Mouse (Mus musculus): ENCODE results near the gene Aldh1l1. TPM values are rescaled to one million over a fixed set of nuclear protein-coding genes. Genes with fewer than 3 reads are reported as not detected.

Gene Aldh1l1
- polyA plus RNA-seq, 1 experiment from 2014 or later = 4.1 TPM

- Histone ChIP-seq H3K27me3 (ENCODE audit: control insufficient read depth, insufficient read depth, low read length) (no peaks in the 10 kb centered on the region), H3K4me3 (ENCODE audit: low read depth, low read length) (no peak overlapping the region), H3K27ac (ENCODE audit: low read depth, low read length) (no peak overlapping the region), H3K9me3 (ENCODE audit: control insufficient read depth, low read length) (no peaks in the 10 kb centered on the region), H3K4me2 (no peak overlapping the region), H3K36me3 (ENCODE audit: control insufficient read depth, insufficient read depth, low read length) (no peaks in the 10 kb centered on the region), H3K9ac (ENCODE audit: low read length) (no peak overlapping the region), H3K4me1 (ENCODE audit: control insufficient read depth, insufficient read depth, low read length) (no peaks in the 10 kb centered on the region)
- WGBS = 59% methylated on average over 2 of the region's 2 CpGs
- ATAC-seq (ENCODE audit: low FRiP score) = no peak
- DNase-seq (ENCODE audit: low spot score, missing footprints) = no peak
Observed at GRCm38 (mm10) chr6:90529461-90530046, 43.3 kb downstream of the Aldh1l1 start.

- no peak overlapping the region for H3K4me2 ChIP-seq
- 90% methylated on average over 6 of the region's 7 CpGs for WGBS
- no peak for DNase-seq (ENCODE audit: low spot score, missing footprints)
- H3K36me3 ChIP-seq (ENCODE audit: control insufficient read depth, insufficient read depth, low read length) = no peaks in the 10 kb centered on the region
- no peak overlapping the region for H3K27ac ChIP-seq (ENCODE audit: low read depth, low read length)
- H3K4me1 ChIP-seq (ENCODE audit: control insufficient read depth, insufficient read depth, low read length) = no peaks in the 10 kb centered on the region
- no peaks in the 10 kb centered on the region for H3K9me3 ChIP-seq (ENCODE audit: control insufficient read depth, low read length)
- no peaks in the 10 kb centered on the region for H3K27me3 ChIP-seq (ENCODE audit: control insufficient read depth, insufficient read depth, low read length)
- no peak for ATAC-seq (ENCODE audit: low FRiP score)
- H3K9ac ChIP-seq (ENCODE audit: low read length) = no peak overlapping the region
- H3K4me3 ChIP-seq (ENCODE audit: low read depth, low read length) = no peak overlapping the region
Observed at GRCm38 (mm10) chr6:90532575-90533190, 46.5 kb downstream of the Aldh1l1 start.

GRCm38 (mm10) chr6:90533505-90533904 is 47.3 kb downstream of the Aldh1l1 start:
- no peak overlapping the region for H3K9ac ChIP-seq (ENCODE audit: low read length)
- H3K36me3 ChIP-seq (ENCODE audit: control insufficient read depth, insufficient read depth, low read length) = no peaks in the 10 kb centered on the region
- H3K4me2 ChIP-seq = no peak overlapping the region
- no peak overlapping the region for H3K27ac ChIP-seq (ENCODE audit: low read depth, low read length)
- no peak for ATAC-seq (ENCODE audit: low FRiP score)
- DNase-seq (ENCODE audit: low spot score, missing footprints) = no peak
- no peaks in the 10 kb centered on the region for H3K9me3 ChIP-seq (ENCODE audit: control insufficient read depth, low read length)
- H3K4me3 ChIP-seq (ENCODE audit: low read depth, low read length) = no peak overlapping the region
- 80% methylated on average over 3 of the region's 3 CpGs for WGBS
- no peaks in the 10 kb centered on the region for H3K27me3 ChIP-seq (ENCODE audit: control insufficient read depth, insufficient read depth, low read length)
- no peaks in the 10 kb centered on the region for H3K4me1 ChIP-seq (ENCODE audit: control insufficient read depth, insufficient read depth, low read length)

- H3K9me3 ChIP-seq (ENCODE audit: control insufficient read depth, low read length) = no peaks in the 10 kb centered on the region
- ATAC-seq (ENCODE audit: low FRiP score) (0 out of 2 replicates have a peak, but pooled peaks have one; percentile 7), DNase-seq (ENCODE audit: low spot score, missing footprints) (no peak)
- 79% methylated on average over 8 of the region's 8 CpGs for WGBS
- no peak overlapping the region for H3K27ac ChIP-seq (ENCODE audit: low read depth, low read length)
- no peaks in the 10 kb centered on the region for H3K4me1 ChIP-seq (ENCODE audit: control insufficient read depth, insufficient read depth, low read length)
- no peaks in the 10 kb centered on the region for H3K27me3 ChIP-seq (ENCODE audit: control insufficient read depth, insufficient read depth, low read length)
- no peak overlapping the region for H3K4me3 ChIP-seq (ENCODE audit: low read depth, low read length)
- no peak overlapping the region for H3K4me2 ChIP-seq
- H3K9ac ChIP-seq (ENCODE audit: low read length) = no peak overlapping the region
- H3K36me3 ChIP-seq (ENCODE audit: control insufficient read depth, insufficient read depth, low read length) = no peaks in the 10 kb centered on the region
Observed at GRCm38 (mm10) chr6:90534701-90535475, 48.7 kb downstream of the Aldh1l1 start.

GRCm38 (mm10) chr6:90536824-90537223 is 50.6 kb downstream of the Aldh1l1 start:
- H3K4me3 ChIP-seq (ENCODE audit: low read depth, low read length) = no peak overlapping the region
- DNase-seq (ENCODE audit: low spot score, missing footprints) (no peak), ATAC-seq (ENCODE audit: low FRiP score) (no peak)
- H3K4me1 ChIP-seq (ENCODE audit: control insufficient read depth, insufficient read depth, low read length) = peaks cover 13% of the 10 kb centered on the region
- WGBS = 75% methylated on average over 3 of the region's 3 CpGs
- H3K9ac ChIP-seq (ENCODE audit: low read length) = no peak overlapping the region
- H3K27me3 ChIP-seq (ENCODE audit: control insufficient read depth, insufficient read depth, low read length) = no peaks in the 10 kb centered on the region
- H3K36me3 ChIP-seq (ENCODE audit: control insufficient read depth, insufficient read depth, low read length) = no peaks in the 10 kb centered on the region
- no peak overlapping the region for H3K4me2 ChIP-seq
- H3K27ac ChIP-seq (ENCODE audit: low read depth, low read length) = no peak overlapping the region
- no peaks in the 10 kb centered on the region for H3K9me3 ChIP-seq (ENCODE audit: control insufficient read depth, low read length)

- Histone ChIP-seq H3K4me3 (ENCODE audit: low read depth, low read length) (no peak overlapping the region), H3K36me3 (ENCODE audit: control insufficient read depth, insufficient read depth, low read length) (no peaks in the 10 kb centered on the region), H3K9me3 (ENCODE audit: control insufficient read depth, low read length) (no peaks in the 10 kb centered on the region), H3K9ac (ENCODE audit: low read length) (no peak overlapping the region), H3K4me1 (ENCODE audit: control insufficient read depth, insufficient read depth, low read length) (peaks cover 16% of the 10 kb centered on the region), H3K27ac (ENCODE audit: low read depth, low read length) (no peak overlapping the region), H3K4me2 (no peak overlapping the region), H3K27me3 (ENCODE audit: control insufficient read depth, insufficient read depth, low read length) (no peaks in the 10 kb centered on the region)
- ATAC-seq (ENCODE audit: low FRiP score) (peak; percentile 66), DNase-seq (ENCODE audit: low spot score, missing footprints) (peak; percentile 98)
- WGBS = 11% methylated on average over 7 of the region's 7 CpGs
Observed at GRCm38 (mm10) chr6:90537941-90538340, 51.7 kb downstream of the Aldh1l1 start.

- Histone ChIP-seq H3K27ac (ENCODE audit: low read depth, low read length) (no peak overlapping the region), H3K27me3 (ENCODE audit: control insufficient read depth, insufficient read depth, low read length) (no peaks in the 10 kb centered on the region), H3K4me1 (ENCODE audit: control insufficient read depth, insufficient read depth, low read length) (peaks cover 16% of the 10 kb centered on the region), H3K4me2 (no peak overlapping the region), H3K4me3 (ENCODE audit: low read depth, low read length) (no peak overlapping the region), H3K9me3 (ENCODE audit: control insufficient read depth, low read length) (no peaks in the 10 kb centered on the region), H3K9ac (ENCODE audit: low read length) (no peak overlapping the region), H3K36me3 (ENCODE audit: control insufficient read depth, insufficient read depth, low read length) (no peaks in the 10 kb centered on the region)
- ATAC-seq (ENCODE audit: low FRiP score) (no peak), DNase-seq (ENCODE audit: low spot score, missing footprints) (no peak)
- WGBS = 95% methylated on average over 4 of the region's 4 CpGs
Observed at GRCm38 (mm10) chr6:90539271-90539670, 53.0 kb downstream of the Aldh1l1 start.

- peak overlapping the region; percentile 82 for H3K27ac ChIP-seq (ENCODE audit: low read depth, low read length)
- no peak for DNase-seq (ENCODE audit: low spot score, missing footprints)
Observed at GRCm38 (mm10) chr6:90540520-90540919, 54.3 kb downstream of the Aldh1l1 start.

GRCm38 (mm10) chr6:90541367-90541772 is 55.1 kb downstream of the Aldh1l1 start:
- no peaks in the 10 kb centered on the region for H3K9me3 ChIP-seq (ENCODE audit: control insufficient read depth, low read length)
- H3K9ac ChIP-seq (ENCODE audit: low read length) = no peak overlapping the region; the same call in 1 of the 2 replicates
- DNase-seq (ENCODE audit: low spot score, missing footprints) (peak; percentile 85), ATAC-seq (ENCODE audit: low FRiP score) (peak; percentile 76)
- H3K4me2 ChIP-seq = no peak overlapping the region
- no peak overlapping the region for H3K4me3 ChIP-seq (ENCODE audit: low read depth, low read length)
- no peaks in the 10 kb centered on the region for H3K36me3 ChIP-seq (ENCODE audit: control insufficient read depth, insufficient read depth, low read length)
- peaks cover 16% of the 10 kb centered on the region for H3K4me1 ChIP-seq (ENCODE audit: control insufficient read depth, insufficient read depth, low read length)
- H3K27me3 ChIP-seq (ENCODE audit: control insufficient read depth, insufficient read depth, low read length) = no peaks in the 10 kb centered on the region
- 17% methylated on average over 5 of the region's 5 CpGs for WGBS
- peak overlapping the region; percentile 82 for H3K27ac ChIP-seq (ENCODE audit: low read depth, low read length)

More at GRCm38 (mm10) chr6:90540520-90540919, 54.3 kb downstream of the Aldh1l1 start:
- Histone ChIP-seq H3K27me3 (ENCODE audit: control insufficient read depth, insufficient read depth, low read length) (no peaks in the 10 kb centered on the region), H3K4me1 (ENCODE audit: control insufficient read depth, insufficient read depth, low read length) (peaks cover 16% of the 10 kb centered on the region), H3K9me3 (ENCODE audit: control insufficient read depth, low read length) (no peaks in the 10 kb centered on the region), H3K4me2 (no peak overlapping the region), H3K4me3 (ENCODE audit: low read depth, low read length) (no peak overlapping the region), H3K9ac (ENCODE audit: low read length) (peak overlapping the region; percentile 14; the same call in 1 of the 2 replicates), H3K36me3 (ENCODE audit: control insufficient read depth, insufficient read depth, low read length) (no peaks in the 10 kb centered on the region)
- no peak for ATAC-seq (ENCODE audit: low FRiP score)
- WGBS = 83% methylated on average over 1 of the region's 1 CpGs

Data from midbrain, embryonic 11.5 days (tissue).